Mouse (Mus musculus): Measurements from ENCODE around the gene Stam.

DNA sequence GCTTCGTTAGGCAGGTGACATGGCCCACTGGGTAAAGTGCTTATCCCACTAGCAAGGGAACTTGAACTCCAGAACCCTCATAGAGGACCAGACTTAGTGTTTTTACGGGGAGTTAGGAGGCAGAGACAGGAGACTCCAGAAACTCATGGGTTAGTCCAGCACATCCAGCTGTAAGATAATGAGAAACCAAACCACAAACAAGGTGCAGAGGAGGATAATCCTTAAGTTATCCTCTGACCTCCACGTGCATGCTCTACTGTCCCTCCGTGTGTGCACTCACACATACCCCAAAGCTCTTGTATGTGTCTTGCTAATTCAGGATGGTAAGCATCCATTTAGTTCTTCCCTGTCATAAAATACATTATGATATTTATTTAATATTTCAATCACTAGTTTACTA, 117.7 kb downstream of the Stam start:
- TF ChIP-seq CTCF (IDR thresholded peaks at IDR 0.05; ENCODE audit: borderline replicate concordance, extremely low read depth, insufficient read depth, insufficient read length) (no peak), POLR2A (IDR thresholded peaks at IDR 0.05; ENCODE audit: borderline replicate concordance, extremely low read depth, insufficient read depth, insufficient read length, poor library complexity, severe bottlenecking) (no peak)

Data from brain, embryonic 14.5 days (tissue).